Mouse (Mus musculus): Measurements from ENCODE around the gene Ifit1bl1.
"Not testable (repeated sequence)": the region's sequence is repeated elsewhere in the genome, so short reads cannot be mapped to it uniquely, and the experiment has no call there.

Ifit1bl1 gene

GRCm38 (mm10) chr19:34601888-34602287 is at the start of gene Ifit1bl1:
TSS of gene Ifit1bl1 (minus strand) at chr19:34601956.
- not testable (repeated sequence) for DNase-seq (ENCODE audit: low spot score)

- no peak for DNase-seq (ENCODE audit: low spot score)
Observed at GRCm38 (mm10) chr19:34650997-34651396, 49.2 kb upstream of the Ifit1bl1 start.

- DNase-seq (ENCODE audit: low spot score) = no peak
Observed at GRCm38 (mm10) chr19:34650276-34650675, 48.5 kb upstream of the Ifit1bl1 start.

DNA sequence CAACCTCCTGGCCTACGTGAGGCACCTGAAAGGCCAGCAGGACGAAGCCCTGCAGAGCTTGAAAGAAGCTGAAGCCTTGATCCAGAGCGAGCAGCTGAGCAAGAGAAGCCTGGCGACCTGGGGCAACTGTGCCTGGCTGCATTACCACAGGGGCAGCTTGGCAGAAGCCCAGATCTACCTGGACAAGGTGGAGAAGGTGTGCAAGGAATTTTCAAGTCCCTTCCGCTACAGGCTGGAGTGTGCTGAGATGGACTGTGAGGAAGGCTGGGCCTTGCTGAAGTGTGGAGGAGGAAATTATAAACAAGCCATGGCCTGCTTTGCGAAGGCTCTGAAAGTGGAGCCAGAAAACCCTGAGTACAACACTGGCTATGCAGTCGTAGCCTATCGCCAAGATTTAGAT is 45.9 kb upstream of the Ifit1bl1 start:
- DNase-seq (ENCODE audit: low spot score) = not testable (repeated sequence)

- no peak for DNase-seq (ENCODE audit: low spot score)
Observed at GRCm38 (mm10) chr19:34642616-34643015, 40.9 kb upstream of the Ifit1bl1 start.

DNA sequence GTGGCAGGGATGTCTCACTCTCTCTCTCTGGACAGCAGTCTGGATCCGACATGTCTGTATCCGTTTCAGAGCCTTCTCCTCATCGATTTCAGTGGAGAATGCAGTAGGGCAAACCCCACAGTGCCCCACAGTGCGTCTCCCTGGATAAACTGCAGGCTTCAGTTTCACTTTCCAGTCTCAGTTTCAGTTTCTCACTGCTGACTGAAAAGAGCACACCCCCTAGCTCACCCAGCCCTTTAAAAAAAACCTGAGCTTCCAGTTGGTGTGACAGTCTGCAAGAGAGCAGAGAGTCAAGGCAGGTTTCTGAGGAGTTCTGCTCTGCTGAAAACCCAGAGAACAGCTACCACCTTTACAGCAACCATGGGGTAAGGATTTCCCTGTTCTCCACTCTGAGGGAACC is 38.9 kb upstream of the Ifit1bl1 start, which contains the start of the genes Ifit1bl2 and Ifit1:
TSS of gene Ifit1bl2 (minus strand) at position 121 of the 400 bp plus-strand sequence.
TSS of gene Ifit1 (plus strand) at position 249 of the 400 bp plus-strand sequence.
- no peak for DNase-seq (ENCODE audit: low spot score)

- DNase-seq (ENCODE audit: low spot score) = peak; percentile 50
Observed at GRCm38 (mm10) chr19:34636933-34637557, 35.3 kb upstream of the Ifit1bl1 start.

DNA sequence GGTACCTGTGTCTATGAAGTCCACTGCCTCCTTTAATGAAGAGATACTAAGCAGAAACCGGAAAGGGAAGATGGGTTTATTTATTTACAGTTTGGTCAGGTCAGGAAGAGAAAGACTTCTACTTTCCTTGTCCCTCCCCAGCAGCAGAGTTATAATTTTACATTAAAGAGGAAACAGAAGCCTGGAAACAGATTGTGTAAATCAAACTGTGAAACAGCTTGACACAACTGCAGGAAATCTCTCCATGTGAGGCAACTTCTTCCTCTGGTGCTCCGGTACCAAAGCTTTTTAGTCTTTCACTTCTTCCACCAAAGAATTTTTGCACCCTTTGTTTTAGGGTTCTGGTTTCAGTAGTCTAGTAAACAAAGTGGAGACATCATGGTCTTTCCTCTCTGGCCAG is 31.7 kb upstream of the Ifit1bl1 start:
- no peak for DNase-seq (ENCODE audit: low spot score)

- no peak for DNase-seq (ENCODE audit: low spot score)
Observed at GRCm38 (mm10) chr19:34631487-34631886, 29.7 kb upstream of the Ifit1bl1 start.

DNA sequence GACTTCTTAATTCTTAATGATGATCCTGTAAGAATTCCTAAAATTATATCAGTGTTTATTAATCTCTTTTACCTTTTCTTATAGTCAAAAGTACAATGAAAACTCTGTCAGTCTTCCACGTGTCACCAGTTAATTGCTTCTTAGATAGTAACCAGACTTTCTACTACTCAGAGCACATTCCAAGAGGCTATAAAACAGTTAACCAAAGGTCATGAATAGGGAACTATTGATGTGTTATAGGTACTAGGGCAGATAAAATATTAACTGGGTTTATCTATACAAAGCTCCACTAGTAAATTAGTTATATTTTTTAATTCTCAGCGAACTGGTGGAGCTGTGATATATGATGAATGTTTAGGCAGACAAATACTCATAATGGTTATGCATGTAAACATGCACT is 25.7 kb upstream of the Ifit1bl1 start:
- no peak for DNase-seq (ENCODE audit: low spot score)

DNA sequence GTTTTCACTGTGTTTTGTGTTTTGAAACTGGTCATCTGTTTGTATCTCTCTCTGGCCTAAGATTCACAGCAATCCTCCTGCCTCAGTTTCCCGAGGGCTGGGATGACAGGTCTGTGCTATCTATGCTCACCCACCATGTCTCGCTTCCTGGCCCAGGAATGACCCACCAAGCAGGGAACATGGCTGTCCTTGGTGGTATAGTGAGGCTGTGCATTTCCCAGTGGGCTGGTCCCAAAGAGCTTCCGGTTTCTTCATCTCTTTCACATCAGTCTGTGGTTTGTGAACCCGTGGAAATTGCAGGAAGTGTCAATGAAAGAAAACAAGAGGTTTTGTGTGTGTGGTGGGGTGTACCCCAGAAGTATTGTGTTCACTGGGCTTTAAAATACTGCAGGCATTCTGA is 22.9 kb upstream of the Ifit1bl1 start:
- no peak for DNase-seq (ENCODE audit: low spot score)

GRCm38 (mm10) chr19:34623781-34624180 is 22.0 kb upstream of the Ifit1bl1 start:
- DNase-seq (ENCODE audit: low spot score) = no peak

- DNase-seq (ENCODE audit: low spot score) = no peak
Observed at GRCm38 (mm10) chr19:34620871-34621270, 19.1 kb upstream of the Ifit1bl1 start.

DNA sequence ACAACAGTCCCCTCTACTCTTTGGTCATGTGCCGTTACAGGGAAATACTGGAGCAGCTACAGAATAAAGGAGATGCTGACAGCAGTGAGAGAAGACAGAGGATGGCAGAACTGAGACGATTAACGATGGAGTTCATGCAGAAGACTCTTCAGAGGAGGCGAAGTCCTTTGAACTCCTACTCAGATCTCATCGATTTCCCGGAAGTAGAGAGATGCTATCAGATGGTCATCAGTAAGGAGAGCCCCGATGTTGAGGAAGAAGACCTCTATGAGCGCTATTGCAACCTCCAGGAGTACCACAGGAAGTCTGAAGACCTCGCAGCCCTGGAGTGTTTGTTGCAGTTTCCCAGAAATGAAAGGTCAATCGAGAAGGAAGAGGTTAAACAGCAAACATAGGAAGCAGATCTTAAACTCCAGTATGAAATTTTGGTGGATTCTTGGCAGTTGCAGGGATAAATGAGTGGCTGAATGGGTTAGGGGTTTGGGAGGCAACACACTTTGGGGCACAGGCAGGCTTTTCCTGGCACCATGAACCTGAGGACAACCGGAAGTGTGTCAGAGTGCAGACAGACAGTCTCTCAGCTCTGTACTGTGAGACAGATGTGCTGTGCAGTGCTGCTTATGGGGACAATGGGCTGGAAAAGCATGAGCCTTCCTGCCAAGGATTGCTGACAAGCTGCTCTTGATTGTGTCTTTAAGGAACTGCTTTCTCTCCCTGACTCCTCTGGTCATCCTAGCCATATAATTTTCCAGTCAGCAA is 10.7 kb upstream of the Ifit1bl1 start:
- DNase-seq (ENCODE audit: low spot score) = not testable (repeated sequence)

DNA sequence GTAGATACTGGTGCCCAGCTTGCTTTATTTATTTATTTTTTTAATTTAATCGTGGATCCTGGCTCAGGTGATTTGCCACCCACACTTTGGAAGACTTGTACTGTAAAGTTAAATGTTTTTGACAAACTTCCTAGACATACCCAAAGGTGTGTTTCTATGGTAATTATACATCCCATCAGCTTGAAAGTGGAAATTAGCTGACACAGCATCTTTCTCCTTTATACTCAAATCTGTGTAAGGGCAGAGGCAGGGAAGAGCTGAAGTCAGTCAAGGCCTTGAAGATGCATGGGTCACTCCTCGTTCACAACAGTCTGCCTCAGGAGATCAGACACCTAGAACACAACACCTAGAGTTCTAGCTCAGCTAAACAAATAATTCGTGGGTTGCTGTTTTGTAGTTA is 8.4 kb upstream of the Ifit1bl1 start:
- not testable (repeated sequence) for DNase-seq (ENCODE audit: low spot score)

- not testable (repeated sequence) for DNase-seq (ENCODE audit: low spot score)
Observed at GRCm38 (mm10) chr19:34607237-34608051, 5.7 kb upstream of the Ifit1bl1 start, which contains the start of gene Ifit3b. TSS of gene Ifit3b (plus strand) at chr19:34607970.

GRCm38 (mm10) chr19:34605472-34605871 is 3.7 kb upstream of the Ifit1bl1 start:
- no peak for DNase-seq (ENCODE audit: low spot score)

DNA sequence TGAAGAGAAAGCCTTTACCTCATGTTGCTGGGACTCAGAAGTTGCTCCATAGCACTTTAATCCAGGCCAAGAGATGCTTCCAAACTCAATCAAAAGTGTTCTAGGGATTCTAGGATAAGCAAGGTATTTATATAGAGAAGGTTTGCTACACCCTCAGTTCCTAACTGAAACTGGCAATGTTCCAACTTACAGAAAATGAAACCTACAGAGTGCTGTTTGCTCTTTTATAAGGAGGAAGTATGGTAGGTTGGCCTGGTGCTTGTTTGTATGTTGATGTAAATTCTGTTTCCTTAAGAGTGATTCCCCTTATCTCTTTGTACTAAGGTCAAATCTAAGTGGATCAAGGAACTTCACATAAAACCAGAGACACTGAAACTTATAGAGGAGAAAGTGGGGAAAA is 2.5 kb downstream of the Ifit1bl1 start:
- not testable (repeated sequence) for DNase-seq (ENCODE audit: low spot score)

DNA sequence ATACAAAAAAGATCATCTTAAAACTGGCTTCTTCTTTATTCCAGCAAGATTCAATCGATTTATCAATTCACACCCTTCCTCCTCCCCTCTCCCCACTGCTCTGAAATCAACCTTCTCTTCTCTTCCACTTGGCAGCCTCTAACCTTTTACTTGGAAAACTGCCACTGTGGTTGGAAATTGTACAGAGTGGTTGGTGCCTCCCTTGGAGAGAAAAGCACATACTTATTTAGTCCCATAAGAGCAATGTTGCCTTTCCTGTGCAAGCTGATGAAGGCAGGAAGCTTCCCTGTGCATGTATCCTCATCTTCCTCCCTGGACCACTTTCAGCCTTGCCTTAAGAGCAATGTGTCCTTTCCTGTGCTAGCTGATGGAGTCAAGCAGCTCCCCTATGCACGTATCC is 3.4 kb downstream of the Ifit1bl1 start:
- peak; percentile 48 for DNase-seq (ENCODE audit: low spot score)

DNA sequence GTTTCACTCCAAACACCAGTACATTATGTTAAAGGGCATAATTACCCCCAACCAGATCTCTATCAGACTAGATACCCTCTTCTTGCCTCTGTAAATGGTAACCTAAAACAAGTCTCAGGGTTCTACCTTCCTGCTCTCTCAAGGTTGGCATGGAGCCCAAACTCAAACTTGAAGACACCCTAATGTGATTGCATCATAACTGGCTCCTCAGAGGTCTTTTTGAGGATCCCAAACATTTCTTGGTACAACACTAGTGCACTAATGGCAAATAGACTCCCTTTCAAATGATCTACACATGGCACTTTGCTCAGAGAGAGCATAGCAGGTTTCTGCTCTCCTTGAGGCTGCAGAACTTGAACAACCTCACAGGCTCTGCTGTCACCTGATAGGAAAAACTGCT is 4.9 kb downstream of the Ifit1bl1 start:
- DNase-seq (ENCODE audit: low spot score) = no peak

DNA sequence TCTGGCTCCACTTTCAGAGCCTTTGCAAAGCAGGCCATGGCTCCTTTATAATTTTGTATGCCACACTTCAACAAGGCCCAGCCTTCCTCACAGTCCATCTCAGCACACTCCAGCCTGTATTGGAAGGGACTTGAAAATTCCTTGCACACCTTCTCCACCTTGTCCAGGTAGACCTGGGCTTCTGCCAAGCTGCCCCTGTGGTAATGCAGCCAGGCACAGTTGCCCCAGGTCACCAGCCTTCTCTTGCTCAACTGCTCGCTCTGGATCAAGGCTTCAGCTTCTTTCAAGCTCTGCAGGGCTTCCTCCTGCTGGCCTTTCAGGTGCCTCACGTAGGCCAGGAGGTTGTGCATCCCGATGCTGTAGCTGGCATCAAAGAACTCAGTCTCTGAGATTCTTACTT is 7.2 kb downstream of the Ifit1bl1 start:
- DNase-seq (ENCODE audit: low spot score) = not testable (repeated sequence)

DNA sequence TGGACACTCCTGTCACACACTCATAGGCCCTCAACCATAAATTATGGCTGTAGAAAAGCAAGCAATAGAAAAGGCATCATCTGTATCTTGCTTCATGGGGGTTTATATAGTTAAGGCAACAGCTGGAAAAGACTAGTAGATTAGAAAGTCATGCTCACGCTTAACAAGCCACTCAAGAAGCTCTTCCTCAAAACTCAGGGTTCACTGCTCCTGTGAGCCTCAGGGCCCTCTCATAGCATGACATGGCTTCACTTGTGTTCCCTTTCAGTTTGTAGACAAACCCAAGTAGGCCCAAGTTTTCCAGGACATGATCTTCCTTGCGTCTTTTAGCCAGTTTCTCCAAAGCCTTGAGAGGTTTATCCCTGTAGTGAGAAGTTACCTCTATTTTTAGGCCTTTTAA is 8.3 kb downstream of the Ifit1bl1 start:
- no peak for DNase-seq (ENCODE audit: low spot score)
